Mouse (Mus musculus) liver, postnatal 0 days (tissue): Measurements from ENCODE around the gene Arhgap45. TPM values are rescaled to one million over a fixed set of nuclear protein-coding genes. Genes with fewer than 3 reads are reported as not detected.
A peak's percentile ranks its signal among the peaks of the same experiment; 100 is the strongest.

Source experiments
- ATAC-seq: fragments of 200-750 bp; cut with Nextera tagmentation; 2 replicates; pipeline ENCODE4 v1.8.0; 2017; ENCODE audit warnings: mild to moderate bottlenecking, moderate library complexity
- DNase-seq: peaks from one replicate; pipeline ENCODE4 v3.0.0-alpha.2; 2016
- H3K27ac ChIP-seq: fragments of 300-500 bp; sonication (generic); 2 replicates; pipeline ENCODE4 v1.5.1; 2014; ENCODE audit warnings: antibody characterized with exemption, moderate library complexity, mild to moderate bottlenecking, low read depth
- H3K27me3 ChIP-seq: fragments of 300-500 bp; sonication (generic); 2 replicates; pipeline ENCODE4 v1.6.1; 2014; ENCODE audit warnings: low read length, control low read depth, mixed read lengths; ENCODE audit not compliant: insufficient read depth
- H3K36me3 ChIP-seq: fragments of 300-500 bp; sonication (generic); replicated peaks from 2 replicates; pipeline ENCODE4 v1.6.1; 2014; ENCODE audit warnings: mild to moderate bottlenecking, control low read depth, low read length, moderate library complexity, mixed read lengths; ENCODE audit not compliant: insufficient read depth
- H3K4me1 ChIP-seq: fragments of 300-500 bp; sonication (generic); 2 replicates; pipeline ENCODE4 v1.6.1; 2014; ENCODE audit warnings: antibody characterized with exemption, mild to moderate bottlenecking, control low read depth; ENCODE audit not compliant: insufficient read depth
- H3K4me2 ChIP-seq: fragments of 300-500 bp; sonication (generic); 2 replicates; pipeline ENCODE4 v1.6.1; 2014; ENCODE audit warnings: low read depth, mild to moderate bottlenecking, low read length, moderate library complexity, mixed read lengths
- H3K4me3 ChIP-seq: fragments of 300-500 bp; sonication (generic); 2 replicates; pipeline ENCODE4 v1.5.1; 2014; ENCODE audit warnings: low read depth, low read length
- H3K9ac ChIP-seq: fragments of 300-500 bp; sonication (generic); replicated peaks from 2 replicates; pipeline ENCODE4 v1.6.1; 2014; ENCODE audit warnings: mild to moderate bottlenecking, moderate library complexity
- H3K9me3 ChIP-seq: fragments of 300-500 bp; sonication (generic); 2 replicates; pipeline ENCODE4 v1.6.1; 2016; ENCODE audit warnings: mild to moderate bottlenecking, control low read depth, low read length, mixed read lengths
- CTCF ChIP-seq: sonication (generic); IDR thresholded peaks from 2 replicates; pipeline ENCODE4 v1.5.1; 2016; ENCODE audit warnings: antibody characterized with exemption, low read depth
- EP300 ChIP-seq: IDR thresholded peaks from 2 replicates; pipeline ENCODE4 v1.6.1; 2016; ENCODE audit warnings: antibody characterized with exemption, low read depth, mild to moderate bottlenecking
- WGBS: fragments of 180-500 bp; shearing (Covaris S2); extraction: QIAGEN DNeasy Blood & Tissue Kit; methylation state at CpG from one replicate; pipeline ENCODE4 v1.1.7; 2014; ENCODE audit not compliant: insufficient replicate concordance; 5-methylcytosine and 5-hydroxymethylcytosine counted together
- polyA plus RNA-seq: library from polyadenylated mRNA; unstranded; fragments of >200 nt; fragmentation: Nextera tagmentation; extraction: Ambion mirVana; gene quantifications from 2 replicates; pipeline ENCODE4 v1.2.1, GENCODE M21; 2015

The Arhgap45 gene
- 12.1 and 14.2 TPM in 2 replicates for polyA plus RNA-seq

DNA sequence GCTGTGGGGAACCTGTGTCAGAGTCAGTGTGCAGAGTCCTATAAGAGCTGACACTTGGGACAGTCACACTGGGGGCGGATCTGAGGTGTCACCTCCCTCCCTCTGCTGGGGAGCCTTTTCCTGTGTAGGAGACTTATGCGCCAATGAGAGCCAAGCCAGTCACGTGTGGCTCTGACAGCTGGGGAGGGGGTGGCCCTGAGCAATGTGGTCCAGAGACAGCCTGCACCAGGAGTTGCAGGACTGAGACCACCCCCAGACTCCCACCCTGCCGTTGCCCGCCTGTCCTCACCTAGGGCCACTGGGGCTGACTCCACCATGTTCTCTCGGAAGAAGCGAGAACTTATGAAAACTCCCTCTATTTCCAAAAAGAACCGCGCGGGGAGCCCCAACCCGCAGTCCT is at the start of gene Arhgap45:
Gene Arhgap45, plus strand, starts transcription at position 143 of the 400 bp plus-strand sequence.
- 24% methylated on average over 11 of the region's 11 CpGs for WGBS
- TF ChIP-seq EP300 (no peak), CTCF (peak; percentile 36)
- Histone ChIP-seq H3K9me3 (no peaks in the 10 kb centered on the region), H3K4me3 (peak within 1 kb of the TSS; percentile 58), H3K27ac (peak within 1 kb of the TSS; percentile 94), H3K4me1 (peaks cover 26% of the 10 kb centered on the region), H3K4me2 (peak within 1 kb of the TSS; percentile 83), H3K27me3 (peaks cover 4% of the 10 kb centered on the region; the same call in 1 of the 2 replicates), H3K9ac (peak within 1 kb of the TSS; percentile 57), H3K36me3 (peaks cover 28% of the 10 kb centered on the region; the same call in 1 of the 2 replicates)
- peak; percentile 80 for DNase-seq
- ATAC-seq, result peak; percentile 77

DNA sequence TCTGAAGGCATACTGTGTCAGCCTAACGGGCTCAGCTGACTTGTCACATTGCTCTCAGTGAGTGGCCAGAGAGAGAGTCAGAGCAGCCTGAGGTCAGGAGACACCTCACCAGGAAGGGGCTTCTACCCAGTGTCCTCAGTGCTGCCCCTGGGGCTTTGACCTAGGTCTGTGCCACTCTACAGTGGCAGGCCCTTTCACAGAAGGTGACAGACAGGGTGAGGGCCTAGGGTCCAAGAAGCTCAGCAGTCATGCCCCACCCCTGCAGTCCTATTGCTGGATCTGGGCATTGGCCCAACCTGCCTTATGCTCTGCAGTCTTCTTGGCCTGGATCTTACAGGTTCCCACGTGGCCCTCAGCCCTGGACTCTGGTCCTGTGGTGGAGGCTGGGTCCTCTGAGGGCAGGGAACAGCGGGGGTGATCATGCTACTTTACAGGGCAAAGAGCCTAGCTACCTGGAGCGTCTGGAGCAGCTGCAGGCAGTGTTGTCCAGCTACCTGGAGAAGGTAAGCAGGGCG is 49.5 kb upstream of the Arhgap45 start:
- no peak overlapping the region for H3K4me3 ChIP-seq
- peaks cover 45% of the 10 kb centered on the region for H3K36me3 ChIP-seq
- H3K27ac ChIP-seq, result no peak overlapping the region
- DNase-seq, result no peak
- no peaks in the 10 kb centered on the region for H3K4me1 ChIP-seq
- 84% methylated on average over 5 of the region's 5 CpGs for WGBS
- H3K27me3 ChIP-seq, result peaks cover 19% of the 10 kb centered on the region
- TF ChIP-seq EP300 (no peak), CTCF (no peak)
- H3K4me2 ChIP-seq, result no peak overlapping the region
- H3K9me3 ChIP-seq, result no peaks in the 10 kb centered on the region
- H3K9ac ChIP-seq, result no peak overlapping the region
- no peak for ATAC-seq

DNA sequence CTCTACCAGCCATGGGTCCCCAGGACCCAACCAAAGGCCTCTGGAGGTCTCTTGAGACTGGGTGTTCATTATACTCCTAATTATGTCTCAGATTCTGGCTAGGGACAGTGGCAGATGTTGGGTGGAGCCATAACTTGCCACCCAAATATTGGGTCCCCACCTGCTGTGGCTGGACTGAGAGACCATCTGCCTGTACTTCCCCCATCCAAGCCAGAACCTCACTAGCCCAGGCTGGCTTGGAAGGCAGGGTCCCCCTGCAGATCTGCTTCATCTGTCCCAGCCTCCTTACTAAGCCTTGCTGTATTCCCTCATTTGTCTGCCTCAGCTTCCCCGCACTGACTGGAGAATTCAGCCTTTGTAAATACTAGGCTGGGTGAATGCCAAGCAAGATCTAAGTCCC is 48.3 kb upstream of the Arhgap45 start:
- 86% methylated on average over 1 of the region's 1 CpGs for WGBS
- peaks cover 3% of the 10 kb centered on the region; the same call in 1 of the 2 replicates for H3K4me1 ChIP-seq
- TF ChIP-seq CTCF, result no peak
- TF ChIP-seq EP300, result no peak
- no peaks in the 10 kb centered on the region for H3K9me3 ChIP-seq
- no peak overlapping the region for H3K9ac ChIP-seq
- H3K27ac ChIP-seq, result no peak overlapping the region
- no peak overlapping the region for H3K4me2 ChIP-seq
- DNase-seq, result no peak
- H3K36me3 ChIP-seq, result peaks cover 37% of the 10 kb centered on the region
- no peak for ATAC-seq
- H3K4me3 ChIP-seq, result no peak overlapping the region
- H3K27me3 ChIP-seq, result peaks cover 23% of the 10 kb centered on the region

DNA sequence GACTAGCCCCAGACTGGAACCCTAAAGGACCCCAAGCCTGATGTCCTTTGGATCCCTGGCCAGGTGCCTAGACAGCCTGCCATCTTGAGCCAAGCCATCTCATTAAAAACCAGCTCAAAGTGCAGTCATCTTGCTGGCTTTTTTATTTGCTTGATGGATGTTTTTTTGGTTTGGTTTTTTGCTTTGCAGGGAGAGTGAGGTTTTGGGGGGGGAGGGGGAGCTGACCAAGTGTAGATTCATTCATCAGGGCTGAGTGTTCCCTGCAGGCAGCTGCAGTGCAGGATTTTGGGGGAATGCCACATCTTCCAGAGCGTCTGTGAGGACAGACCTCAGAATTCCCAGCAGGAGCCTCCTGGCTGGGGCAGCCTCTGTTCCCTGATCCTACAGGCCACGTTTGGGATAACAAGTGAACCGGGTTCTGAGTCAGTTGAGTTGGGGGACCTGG is 47.3 kb upstream of the Arhgap45 start:
- Histone ChIP-seq H3K27ac (no peak overlapping the region), H3K9me3 (no peaks in the 10 kb centered on the region), H3K36me3 (peaks cover 37% of the 10 kb centered on the region), H3K4me3 (no peak overlapping the region), H3K4me2 (no peak overlapping the region), H3K27me3 (peaks cover 23% of the 10 kb centered on the region), H3K4me1 (peaks cover 3% of the 10 kb centered on the region; the same call in 1 of the 2 replicates), H3K9ac (no peak overlapping the region)
- TF ChIP-seq EP300 (no peak), CTCF (no peak)
- WGBS, result 26% methylated on average over 3 of the region's 3 CpGs
- no peak for ATAC-seq
- DNase-seq, result no peak

DNA sequence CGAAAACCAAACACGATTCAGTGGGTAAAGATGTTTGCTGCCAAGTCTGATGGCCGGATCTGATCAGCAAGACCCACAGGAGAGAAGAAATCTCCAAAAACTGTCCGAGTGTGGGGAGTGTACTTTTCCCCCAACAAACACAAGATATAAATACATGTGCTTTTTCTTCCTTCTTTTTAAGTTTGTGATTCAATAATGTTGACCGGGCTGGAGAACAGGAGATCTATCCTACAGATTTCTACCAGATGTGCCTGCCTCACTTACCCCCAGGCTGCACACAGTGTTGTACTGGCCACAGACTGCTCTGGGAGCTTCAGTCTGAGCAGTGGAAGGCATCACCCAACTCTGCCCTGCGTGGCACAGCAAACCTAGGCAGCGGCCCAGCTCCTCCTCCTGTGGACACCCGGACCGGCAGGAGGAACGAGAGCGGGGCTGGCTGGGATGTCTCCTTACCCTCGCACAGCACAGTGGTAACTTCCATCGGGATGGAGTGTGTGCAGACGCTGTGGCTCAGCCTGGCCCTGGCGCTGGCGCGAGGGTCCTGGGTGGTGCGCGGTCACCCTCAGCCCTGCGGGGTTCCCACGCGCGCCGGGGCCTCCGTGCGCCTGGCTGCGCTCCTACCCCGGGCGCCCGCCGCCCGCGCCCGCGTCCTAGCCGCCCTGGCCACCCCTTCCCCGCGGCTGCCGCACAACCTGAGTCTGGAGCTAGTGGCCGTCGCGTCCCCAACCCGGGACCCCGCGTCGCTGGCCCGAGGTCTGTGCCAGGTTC is 45.9 kb upstream of the Arhgap45 start, which contains the start of gene Grin3b:
Gene Grin3b, plus strand, starts transcription at position 301 of the 768 bp plus-strand sequence.
- DNase-seq (no peak), ATAC-seq (no peak)
- Histone ChIP-seq H3K9me3 (no peaks in the 10 kb centered on the region), H3K36me3 (peaks cover 28% of the 10 kb centered on the region), H3K4me2 (peak within 1 kb of the TSS; percentile 40), H3K9ac (no peak within 1 kb of the TSS), H3K27ac (no peak within 1 kb of the TSS), H3K27me3 (peaks cover 23% of the 10 kb centered on the region), H3K4me3 (peak within 1 kb of the TSS; percentile 8; the same call in 1 of the 2 replicates), H3K4me1 (peaks cover 3% of the 10 kb centered on the region; the same call in 1 of the 2 replicates)
- WGBS, result 8% methylated on average over 43 of the region's 47 CpGs
- TF ChIP-seq CTCF, result no peak
- no peak for TF ChIP-seq EP300

DNA sequence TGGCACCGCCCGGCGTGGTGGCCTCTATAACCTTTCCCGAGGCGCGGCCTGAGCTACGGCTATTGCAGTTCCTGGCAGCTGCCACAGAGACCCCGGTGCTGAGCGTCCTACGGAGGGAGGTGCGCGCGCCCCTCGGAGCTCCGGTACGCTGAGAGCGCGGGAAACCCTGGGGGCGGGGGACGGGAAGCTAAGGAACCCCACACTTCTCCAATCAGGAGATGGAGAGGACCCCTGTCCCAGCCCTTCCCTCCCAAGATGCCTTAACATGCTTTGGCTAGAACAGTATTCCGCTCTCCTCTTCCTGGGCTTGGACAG is 45.3 kb upstream of the Arhgap45 start:
- H3K27ac ChIP-seq, result no peak overlapping the region
- H3K36me3 ChIP-seq, result peaks cover 28% of the 10 kb centered on the region
- 7% methylated on average over 21 of the region's 21 CpGs for WGBS
- H3K4me1 ChIP-seq, result peaks cover 3% of the 10 kb centered on the region; the same call in 1 of the 2 replicates
- H3K27me3 ChIP-seq, result peaks cover 23% of the 10 kb centered on the region
- peak overlapping the region; percentile 40 for H3K4me2 ChIP-seq
- DNase-seq (no peak), ATAC-seq (no peak)
- no peak for TF ChIP-seq CTCF
- no peak for TF ChIP-seq EP300
- no peak overlapping the region for H3K9ac ChIP-seq
- H3K9me3 ChIP-seq, result no peaks in the 10 kb centered on the region
- H3K4me3 ChIP-seq, result peak overlapping the region; percentile 8; the same call in 1 of the 2 replicates
